Mouse (Mus musculus): ENCODE results near the gene Supt20. TPM values are rescaled to one million over a fixed set of nuclear protein-coding genes. Genes with fewer than 3 reads are reported as not detected.
"Not testable (repeated sequence)": the region's sequence is repeated elsewhere in the genome, so short reads cannot be mapped to it uniquely, and the experiment has no call there.

Supt20 gene
- polyA plus RNA-seq, 1 experiment from 2014 or later: 42.0 TPM

DNA sequence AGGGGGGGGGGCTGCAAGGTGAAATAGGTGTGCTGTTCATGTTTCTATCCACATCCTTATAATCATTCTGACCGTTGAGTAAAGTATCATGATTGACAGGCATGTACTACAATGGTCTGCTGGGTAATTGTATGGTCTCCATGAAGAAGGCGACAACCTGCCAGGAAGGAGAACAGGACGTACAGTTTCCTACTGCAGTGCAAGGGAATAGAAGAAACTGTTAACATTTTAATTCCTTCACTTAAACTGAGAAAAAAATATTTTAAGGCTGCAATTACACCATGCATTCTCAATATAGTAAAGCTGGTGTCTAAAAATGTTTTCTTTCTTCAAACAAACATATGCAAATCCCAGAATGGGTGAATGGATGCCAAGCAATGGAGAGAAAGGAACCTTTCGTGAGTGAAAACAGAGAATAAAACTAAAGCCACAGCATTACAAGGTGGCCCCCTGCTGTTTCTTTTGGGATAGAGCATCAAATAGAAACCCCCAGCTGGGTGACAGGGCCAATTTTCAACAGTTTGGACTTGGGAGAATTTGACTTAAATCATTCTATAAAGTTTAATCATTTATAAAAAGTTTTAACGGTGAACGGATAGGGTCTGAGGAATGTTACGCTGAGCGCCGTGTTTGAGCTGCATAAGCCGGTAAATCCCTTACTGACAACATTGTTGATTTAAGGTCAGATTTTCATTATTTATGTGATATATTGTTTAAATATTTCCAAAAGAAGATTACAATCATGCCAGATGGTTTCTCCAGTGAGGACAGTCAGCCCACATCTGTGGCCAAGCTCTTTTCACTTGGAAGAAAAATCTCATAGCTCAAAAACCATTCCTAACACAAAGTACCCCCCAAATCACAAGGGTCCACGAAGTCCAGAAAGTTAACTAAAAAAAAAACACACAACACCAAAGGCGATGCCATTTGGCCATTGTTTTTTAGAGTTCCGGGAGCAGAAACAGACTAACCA, 19.8 kb upstream of the Supt20 start:
- no peaks in the 10 kb centered on the region for H3K79me2 ChIP-seq (ENCODE audit: inconsistent target)
- H3K36me3 ChIP-seq (ENCODE audit: inconsistent target): no peaks in the 10 kb centered on the region
- no peak overlapping the region for H3K4me3 ChIP-seq (ENCODE audit: inconsistent target)
- H3K27ac ChIP-seq: no peak overlapping the region
- 68% methylated on average over 11 of the region's 13 CpGs for WGBS (ENCODE audit: missing documents)

DNA sequence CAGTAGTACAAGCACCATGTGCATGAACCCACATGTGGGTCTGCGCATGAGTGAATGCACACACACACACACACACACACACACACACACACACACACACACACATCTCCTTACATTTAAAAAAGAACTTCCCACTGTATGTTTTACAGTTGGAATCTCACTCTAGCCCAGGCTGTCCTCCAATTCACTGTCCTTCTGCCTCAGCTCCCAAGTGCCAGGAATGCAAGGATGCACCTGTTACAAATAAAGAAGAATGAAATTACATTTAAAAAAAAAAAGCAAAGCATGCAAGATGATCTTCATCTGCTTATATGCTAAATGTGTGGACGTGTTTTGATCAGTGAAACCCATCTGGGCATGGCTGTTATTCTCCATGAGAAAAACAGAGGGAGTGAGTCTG, 15.8 kb upstream of the Supt20 start:
- Histone ChIP-seq H3K36me3 (ENCODE audit: inconsistent target) (no peaks in the 10 kb centered on the region), H3K27ac (no peak overlapping the region), H3K4me3 (ENCODE audit: inconsistent target) (no peak overlapping the region), H3K79me2 (ENCODE audit: inconsistent target) (no peaks in the 10 kb centered on the region)
- WGBS (ENCODE audit: missing documents): 100% methylated on average over 1 of the region's 2 CpGs

DNA sequence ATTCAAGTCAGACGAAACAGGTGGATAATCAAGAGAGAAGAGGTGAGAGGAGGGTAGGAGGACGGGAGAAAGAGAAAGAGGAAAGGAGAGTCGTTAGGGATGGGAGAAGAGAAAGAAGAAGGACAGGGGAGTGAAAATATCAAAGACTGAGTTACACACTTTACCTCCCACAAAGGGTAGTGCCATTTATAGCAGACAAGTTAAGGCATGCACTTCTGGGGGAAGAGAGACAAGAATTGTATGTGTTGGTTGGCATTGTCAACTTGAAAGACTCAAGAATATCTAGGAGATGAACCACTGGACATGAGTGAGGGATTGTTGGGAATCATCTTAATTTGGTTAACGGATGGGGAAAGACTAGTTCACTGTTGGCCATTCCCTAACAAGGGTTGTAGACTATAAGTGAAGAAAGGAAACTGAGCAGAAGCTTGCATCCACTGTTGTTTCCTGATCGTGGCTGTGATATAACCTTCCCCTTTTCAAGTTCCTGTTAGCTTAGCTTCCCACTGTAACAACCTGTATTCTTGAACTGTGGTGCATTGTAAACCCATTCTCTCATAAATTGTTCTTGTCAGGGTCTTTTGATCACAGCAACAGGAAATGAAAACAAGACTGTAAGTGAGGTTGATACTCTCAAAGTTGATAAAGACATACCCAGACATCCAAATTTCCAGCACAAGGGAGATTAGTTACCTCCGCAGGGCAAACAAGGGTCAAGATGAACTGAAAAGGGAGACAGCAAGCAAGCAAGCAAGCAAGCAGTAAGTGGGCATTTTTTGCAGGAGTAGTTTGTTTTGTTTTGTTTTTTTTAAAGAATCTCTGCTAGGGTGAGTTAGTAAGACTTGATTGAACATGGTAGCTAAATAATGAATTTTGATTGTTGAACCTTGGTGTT, 11.1 kb upstream of the Supt20 start:
- no peaks in the 10 kb centered on the region for H3K79me2 ChIP-seq (ENCODE audit: inconsistent target)
- H3K36me3 ChIP-seq (ENCODE audit: inconsistent target): no peaks in the 10 kb centered on the region
- 43% methylated on average over 6 of the region's 6 CpGs for WGBS (ENCODE audit: missing documents)
- H3K4me3 ChIP-seq (ENCODE audit: inconsistent target): no peak overlapping the region
- peak overlapping the region; percentile 34 for H3K27ac ChIP-seq

DNA sequence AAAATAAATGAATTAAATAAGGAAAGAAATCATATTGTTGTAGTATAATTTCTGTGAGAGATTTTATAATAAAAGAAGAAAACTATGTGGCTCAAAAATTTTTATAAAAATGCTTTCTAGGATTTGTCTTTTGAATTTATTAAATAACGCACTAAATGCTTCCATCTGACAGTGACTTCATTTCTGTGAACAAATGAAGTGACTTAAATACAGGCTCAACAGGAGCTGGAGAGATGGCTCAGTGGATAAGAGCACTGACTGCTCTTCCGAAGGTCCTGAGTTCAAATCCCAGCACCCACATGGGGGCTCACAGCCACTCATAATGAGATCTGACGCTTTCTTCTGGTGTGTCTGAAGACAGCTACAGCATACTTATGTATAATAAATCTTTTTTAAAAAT, 7.4 kb upstream of the Supt20 start:
- Histone ChIP-seq H3K4me3 (ENCODE audit: inconsistent target) (no peak overlapping the region), H3K27ac (no peak overlapping the region), H3K36me3 (ENCODE audit: inconsistent target) (no peaks in the 10 kb centered on the region), H3K79me2 (ENCODE audit: inconsistent target) (no peaks in the 10 kb centered on the region)
- WGBS (ENCODE audit: missing documents): 94% methylated on average over 3 of the region's 3 CpGs

DNA sequence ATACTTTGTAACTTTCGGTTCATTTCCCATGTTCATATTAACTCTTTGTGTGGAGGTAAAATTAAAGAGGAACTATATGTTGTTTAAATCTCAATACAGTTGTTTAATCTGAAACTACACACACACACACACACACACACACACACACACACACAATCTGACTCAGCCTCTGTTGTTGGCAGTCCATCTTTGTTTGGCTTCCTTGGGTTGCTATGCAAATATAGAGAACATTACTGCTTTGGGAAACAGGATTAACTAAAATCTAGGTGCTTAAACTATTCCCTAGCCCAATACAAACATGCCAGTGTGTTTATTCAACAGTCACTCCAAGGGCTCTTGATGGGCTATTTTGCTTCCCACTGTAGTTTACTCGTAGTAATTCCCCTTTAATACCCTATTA, 5.4 kb upstream of the Supt20 start:
- Histone ChIP-seq H3K27ac (no peak overlapping the region), H3K36me3 (ENCODE audit: inconsistent target) (no peaks in the 10 kb centered on the region), H3K4me3 (ENCODE audit: inconsistent target) (no peak overlapping the region), H3K79me2 (ENCODE audit: inconsistent target) (no peaks in the 10 kb centered on the region)
- 89% methylated on average over 2 of the region's 2 CpGs for WGBS (ENCODE audit: missing documents)

DNA sequence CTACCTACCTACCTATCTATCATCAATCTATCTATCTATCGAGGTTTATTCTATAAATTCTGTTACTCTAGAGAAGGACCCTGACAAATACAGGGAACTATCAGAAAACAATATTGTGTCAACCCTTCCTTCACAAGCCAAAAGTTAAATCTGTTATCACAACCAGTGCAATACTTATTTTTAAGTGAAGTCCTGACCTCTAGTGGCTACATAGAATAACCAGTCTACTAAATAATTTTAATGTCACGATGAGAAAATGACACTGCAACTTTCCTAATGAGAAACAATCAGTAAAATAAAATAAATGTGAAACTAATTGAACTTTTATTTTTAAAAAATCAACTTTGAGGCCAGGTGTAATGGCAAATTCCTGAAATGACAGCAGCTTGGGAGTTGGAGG, 3.5 kb upstream of the Supt20 start:
- H3K79me2 ChIP-seq (ENCODE audit: inconsistent target): peaks cover 12% of the 10 kb centered on the region
- H3K36me3 ChIP-seq (ENCODE audit: inconsistent target): no peaks in the 10 kb centered on the region
- H3K27ac ChIP-seq: no peak overlapping the region
- WGBS (ENCODE audit: missing documents): 36% methylated on average over 2 of the region's 2 CpGs
- no peak overlapping the region for H3K4me3 ChIP-seq (ENCODE audit: inconsistent target)

DNA sequence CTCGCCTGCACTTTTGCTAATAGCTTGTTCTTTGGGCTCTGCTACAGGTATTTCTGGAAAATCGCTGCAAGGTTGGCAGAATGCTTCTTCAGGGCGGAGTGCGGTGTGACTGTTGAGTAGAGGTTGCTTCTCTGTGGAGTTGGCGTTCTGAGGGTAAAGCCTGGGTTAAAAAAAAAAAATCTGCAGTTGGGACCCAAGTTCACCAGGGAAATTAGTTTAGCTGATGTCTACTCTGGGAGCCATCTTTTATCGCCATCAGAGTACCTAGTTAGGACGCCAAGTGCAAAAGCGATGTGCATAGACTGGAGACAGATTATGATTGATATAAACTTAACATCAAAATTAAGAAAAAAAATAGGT, 429 bp downstream of the Supt20 start:
- peak overlapping the region; percentile 53 for H3K27ac ChIP-seq
- 2% methylated on average over 8 of the region's 8 CpGs for WGBS (ENCODE audit: missing documents)

DNA sequence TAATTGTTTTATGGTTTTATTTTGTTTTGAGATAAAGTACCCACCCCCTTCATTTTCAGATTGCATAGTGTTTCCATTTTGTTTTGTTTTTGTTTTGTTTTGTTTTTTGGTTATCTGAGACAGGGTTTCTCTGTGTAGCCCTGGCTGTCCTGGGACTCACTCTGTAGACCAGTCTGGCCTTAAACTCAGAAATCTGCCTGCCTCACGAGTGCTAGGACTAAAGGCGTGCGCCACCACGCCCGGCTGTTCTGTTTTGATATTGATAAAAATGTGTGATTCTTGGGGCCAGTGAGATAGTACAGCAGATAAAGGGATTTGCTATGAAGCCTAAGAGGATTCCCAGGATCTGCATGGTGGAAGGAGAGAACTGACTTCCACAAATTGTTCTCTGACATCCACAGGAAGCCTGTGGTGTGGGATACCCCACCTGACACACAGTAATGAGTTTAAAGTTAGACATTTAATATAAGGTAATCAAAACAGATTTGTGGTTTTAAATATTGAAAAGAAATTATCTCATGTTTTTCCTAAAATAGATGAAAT, 7.2 kb downstream of the Supt20 start:
- H3K27ac ChIP-seq: no peak overlapping the region
- H3K79me2 ChIP-seq (ENCODE audit: inconsistent target): peaks cover 19% of the 10 kb centered on the region
- 95% methylated on average over 5 of the region's 5 CpGs for WGBS (ENCODE audit: missing documents)
- H3K4me3 ChIP-seq (ENCODE audit: inconsistent target): no peak overlapping the region
- H3K36me3 ChIP-seq (ENCODE audit: inconsistent target): peaks cover 75% of the 10 kb centered on the region

More for the DNA sequence above, 429 bp downstream of the Supt20 start:
- Histone ChIP-seq H3K79me2 (ENCODE audit: inconsistent target) (peaks cover 29% of the 10 kb centered on the region), H3K4me3 (ENCODE audit: inconsistent target) (peak overlapping the region; percentile 84), H3K36me3 (ENCODE audit: inconsistent target) (peaks cover 29% of the 10 kb centered on the region; the same call in 1 of the 2 replicates)

DNA sequence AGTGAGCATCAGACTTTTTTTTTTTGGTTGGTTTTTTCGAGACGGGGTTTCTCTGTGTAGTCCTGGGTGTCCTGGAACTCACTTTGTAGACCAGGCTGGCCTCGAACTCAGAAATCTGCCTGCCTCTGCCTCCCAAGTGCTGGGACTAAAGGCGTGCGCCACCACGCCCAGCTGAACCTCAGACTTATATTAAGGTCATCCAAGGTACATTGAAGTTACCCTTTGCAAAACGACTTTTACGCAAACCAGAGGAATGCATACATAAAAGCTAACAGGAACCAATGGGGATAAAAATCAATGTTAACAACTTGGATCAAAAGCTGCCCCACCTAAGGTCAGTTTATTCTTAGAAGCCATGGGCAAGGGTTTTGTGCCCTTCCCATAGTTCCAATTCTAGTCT, 11.5 kb downstream of the Supt20 start:
- H3K27ac ChIP-seq; H3K79me2 ChIP-seq (ENCODE audit: inconsistent target); H3K4me3 ChIP-seq (ENCODE audit: inconsistent target): not testable (repeated sequence)
- peaks cover 49% of the 10 kb centered on the region for H3K36me3 ChIP-seq (ENCODE audit: inconsistent target)
- 100% methylated on average over 7 of the region's 8 CpGs for WGBS (ENCODE audit: missing documents)

DNA sequence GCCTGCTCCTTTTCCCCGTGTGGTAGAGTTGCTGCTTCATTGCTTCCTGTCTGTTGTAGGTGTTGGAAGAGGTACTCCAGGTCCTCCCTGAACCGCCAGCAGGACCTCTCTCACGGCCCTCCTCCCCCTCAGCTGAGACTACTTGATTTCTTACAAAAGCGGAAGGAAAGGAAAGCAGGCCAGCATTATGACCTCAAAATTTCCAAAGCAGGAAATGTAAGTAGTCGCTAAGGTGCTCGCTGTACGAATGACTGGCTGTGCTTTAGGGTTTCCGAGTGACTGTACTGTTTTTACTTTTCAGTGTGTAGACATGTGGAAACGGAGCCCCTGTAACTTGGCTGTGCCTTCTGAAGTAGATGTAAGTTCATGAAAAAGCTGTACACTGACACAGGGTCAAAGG, 16.4 kb downstream of the Supt20 start:
- no peak overlapping the region for H3K4me3 ChIP-seq (ENCODE audit: inconsistent target)
- peak overlapping the region; percentile 49 for H3K27ac ChIP-seq
- no peaks in the 10 kb centered on the region for H3K79me2 ChIP-seq (ENCODE audit: inconsistent target)
- H3K36me3 ChIP-seq (ENCODE audit: inconsistent target): peaks cover 58% of the 10 kb centered on the region
- 5% methylated on average over 9 of the region's 9 CpGs for WGBS (ENCODE audit: missing documents)

DNA sequence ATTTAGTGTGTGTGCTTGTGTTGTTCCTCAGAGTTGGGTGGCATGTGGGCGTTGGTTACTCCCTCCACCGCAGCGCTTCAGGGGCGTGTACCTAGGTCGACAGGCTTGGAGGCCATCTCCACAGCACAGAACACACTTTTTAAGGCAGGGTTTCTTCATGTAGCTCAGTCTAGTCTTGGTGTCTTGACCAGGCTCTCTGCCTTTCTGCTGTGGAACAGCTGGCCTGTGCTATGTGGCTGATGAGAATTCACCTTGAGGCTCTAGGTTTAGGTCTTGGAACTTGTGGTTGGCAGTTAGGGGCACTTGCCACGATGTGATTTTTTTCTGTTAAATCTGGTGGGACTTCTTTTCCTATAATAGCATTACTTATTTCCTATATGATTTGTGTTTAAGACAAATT, 21.6 kb downstream of the Supt20 start, which contains the start of gene Gm21958:
TSS of gene Gm21958 (minus strand) at position 101 of the 400 bp plus-strand sequence.
- Histone ChIP-seq H3K36me3 (ENCODE audit: inconsistent target) (peaks cover 79% of the 10 kb centered on the region), H3K4me3 (ENCODE audit: inconsistent target) (no peak within 1 kb of the TSS), H3K79me2 (ENCODE audit: inconsistent target) (no peaks in the 10 kb centered on the region), H3K27ac (no peak within 1 kb of the TSS)
- WGBS (ENCODE audit: missing documents): 92% methylated on average over 6 of the region's 6 CpGs

DNA sequence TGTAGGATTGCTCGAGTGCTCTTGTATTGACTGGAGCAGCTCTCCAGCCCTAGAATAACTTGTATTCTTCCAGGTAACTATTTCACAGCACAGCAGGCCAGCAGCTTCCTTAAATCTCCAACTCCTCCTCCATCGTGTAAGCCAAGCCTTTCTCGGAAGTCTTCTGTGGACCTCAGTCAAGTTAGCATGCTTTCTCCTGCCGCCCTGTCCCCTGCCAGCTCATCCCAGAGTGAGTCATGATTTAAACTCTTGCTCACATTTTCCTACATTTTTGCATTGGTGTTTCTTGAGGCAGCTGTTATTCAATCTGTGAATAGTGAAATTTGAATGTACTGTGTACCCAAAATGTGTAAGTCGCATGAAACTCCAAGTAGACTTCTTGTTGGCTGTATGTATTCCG, 22.9 kb downstream of the Supt20 start:
- WGBS (ENCODE audit: missing documents): 90% methylated on average over 6 of the region's 6 CpGs
- Histone ChIP-seq H3K36me3 (ENCODE audit: inconsistent target) (peaks cover 75% of the 10 kb centered on the region), H3K27ac (no peak overlapping the region), H3K79me2 (ENCODE audit: inconsistent target) (no peaks in the 10 kb centered on the region), H3K4me3 (ENCODE audit: inconsistent target) (no peak overlapping the region)

DNA sequence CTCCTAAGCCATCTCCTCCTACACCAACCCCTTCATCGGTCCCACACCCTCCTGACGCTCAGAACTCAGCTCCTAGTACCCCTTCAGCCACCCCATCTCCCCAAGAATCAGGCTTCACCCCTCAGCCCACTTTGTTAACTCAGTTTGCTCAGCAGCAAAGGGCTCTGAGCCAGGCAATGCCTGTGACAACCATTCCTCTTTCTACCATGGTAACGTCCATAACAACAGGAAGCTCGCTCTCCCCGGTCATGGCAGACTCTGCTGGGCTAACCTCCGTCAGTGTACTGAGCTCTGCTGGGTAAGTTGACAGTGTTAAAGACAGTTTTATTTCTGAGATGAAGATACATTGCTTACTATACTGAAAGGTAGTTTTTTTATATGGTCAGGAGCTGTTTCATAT, 24.7 kb downstream of the Supt20 start:
- H3K4me3 ChIP-seq (ENCODE audit: inconsistent target): no peak overlapping the region
- H3K36me3 ChIP-seq (ENCODE audit: inconsistent target): peaks cover 75% of the 10 kb centered on the region
- H3K79me2 ChIP-seq (ENCODE audit: inconsistent target): no peaks in the 10 kb centered on the region
- whole genome bisulfite sequencing (ENCODE audit: missing documents): 91% methylated on average over 6 of the region's 6 CpGs
- no peak overlapping the region for H3K27ac ChIP-seq

DNA sequence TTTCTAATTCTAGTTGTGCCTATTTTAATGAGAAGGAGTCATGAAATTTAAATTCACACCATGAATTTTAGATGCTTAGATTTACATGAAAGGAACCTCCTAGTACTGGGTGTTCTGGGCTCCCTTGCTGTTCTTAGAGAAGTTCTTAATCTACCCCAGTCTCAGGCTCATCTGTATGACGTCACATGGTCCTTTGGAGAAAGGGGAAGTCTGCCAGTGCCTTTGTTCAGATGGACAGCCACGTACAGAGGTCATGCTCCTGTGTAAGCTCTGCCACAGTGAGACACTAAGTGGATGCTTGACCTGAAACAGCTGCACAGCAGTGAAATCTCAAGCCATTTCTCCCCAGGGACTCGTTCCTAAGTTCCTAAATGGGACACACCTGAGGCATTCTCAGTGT, 26.3 kb downstream of the Supt20 start:
- no peaks in the 10 kb centered on the region for H3K79me2 ChIP-seq (ENCODE audit: inconsistent target)
- 30% methylated on average over 3 of the region's 3 CpGs for WGBS (ENCODE audit: missing documents)
- no peak overlapping the region for H3K4me3 ChIP-seq (ENCODE audit: inconsistent target)
- no peak overlapping the region for H3K27ac ChIP-seq
- H3K36me3 ChIP-seq (ENCODE audit: inconsistent target): peaks cover 67% of the 10 kb centered on the region

All from macrophage (primary cell).